Mouse (Mus musculus) intestine, postnatal 0 days (tissue): Measurements from ENCODE around the gene Lix1l. TPM values are rescaled to one million over a fixed set of nuclear protein-coding genes. Genes with fewer than 3 reads are reported as not detected.
"Not testable (repeated sequence)": the region's sequence is repeated elsewhere in the genome, so short reads cannot be mapped to it uniquely, and the experiment has no call there.

Source experiments
- ATAC-seq: fragments of 200-750 bp; cut with Nextera tagmentation; 2 replicates; pipeline ENCODE4 v1.8.0; 2017; ENCODE audit warnings: mild to moderate bottlenecking, moderate TSS enrichment, moderate library complexity
- H3K27ac ChIP-seq: fragments of 300-500 bp; sonication (generic); 2 replicates; pipeline ENCODE4 v1.5.1; 2014; ENCODE audit warnings: mild to moderate bottlenecking, low read depth, low read length, moderate library complexity
- H3K27me3 ChIP-seq: fragments of 300-500 bp; sonication (generic); replicated peaks from 2 replicates; pipeline ENCODE4 v1.6.1; 2014; ENCODE audit warnings: low read length, mixed read lengths; ENCODE audit not compliant: control insufficient read depth, insufficient read depth
- H3K36me3 ChIP-seq: fragments of 300-500 bp; sonication (generic); 2 replicates; pipeline ENCODE4 v1.6.1; 2014; ENCODE audit warnings: mild to moderate bottlenecking, moderate library complexity; ENCODE audit not compliant: control insufficient read depth, insufficient read depth
- H3K4me1 ChIP-seq: fragments of 300-500 bp; sonication (generic); replicated peaks from 2 replicates; pipeline ENCODE4 v1.6.1; 2014; ENCODE audit warnings: antibody characterized with exemption, low read length, mixed read lengths; ENCODE audit not compliant: control insufficient read depth, insufficient read depth
- H3K4me2 ChIP-seq: fragments of 300-500 bp; sonication (generic); replicated peaks from 2 replicates; pipeline ENCODE4 v1.6.1; 2014; ENCODE audit warnings: low read depth, mild to moderate bottlenecking, moderate library complexity
- H3K4me3 ChIP-seq: fragments of 300-500 bp; sonication (generic); 2 replicates; pipeline ENCODE4 v1.5.1; 2014; ENCODE audit warnings: low read depth, low read length
- H3K9ac ChIP-seq: fragments of 300-500 bp; sonication (generic); 2 replicates; pipeline ENCODE4 v1.6.1; 2014; ENCODE audit warnings: mild to moderate bottlenecking, low read depth, low read length
- H3K9me3 ChIP-seq: fragments of 300-500 bp; sonication (generic); 2 replicates; pipeline ENCODE4 v1.6.1; 2016; ENCODE audit warnings: mixed run types; ENCODE audit not compliant: control insufficient read depth
- CTCF ChIP-seq: sonication (generic); IDR thresholded peaks from 2 replicates; pipeline ENCODE4 v1.5.1; 2016; ENCODE audit warnings: low read depth, mild to moderate bottlenecking, control low read depth, antibody characterized with exemption, moderate library complexity
- WGBS: fragments of 180-500 bp; shearing (Covaris S2); extraction: QIAGEN DNeasy Blood & Tissue Kit; methylation state at CpG from one replicate; pipeline ENCODE4 v1.1.7; 2014; 5-methylcytosine and 5-hydroxymethylcytosine counted together
- polyA plus RNA-seq: library from polyadenylated mRNA; unstranded; fragments of >200 nt; fragmentation: Nextera tagmentation; extraction: Ambion mirVana; gene quantifications from 2 replicates; pipeline ENCODE4 v1.2.1, GENCODE M21; 2015

Lix1l gene
- polyA plus RNA-seq, 1 experiment from 2014 or later, result 2.2 TPM

DNA sequence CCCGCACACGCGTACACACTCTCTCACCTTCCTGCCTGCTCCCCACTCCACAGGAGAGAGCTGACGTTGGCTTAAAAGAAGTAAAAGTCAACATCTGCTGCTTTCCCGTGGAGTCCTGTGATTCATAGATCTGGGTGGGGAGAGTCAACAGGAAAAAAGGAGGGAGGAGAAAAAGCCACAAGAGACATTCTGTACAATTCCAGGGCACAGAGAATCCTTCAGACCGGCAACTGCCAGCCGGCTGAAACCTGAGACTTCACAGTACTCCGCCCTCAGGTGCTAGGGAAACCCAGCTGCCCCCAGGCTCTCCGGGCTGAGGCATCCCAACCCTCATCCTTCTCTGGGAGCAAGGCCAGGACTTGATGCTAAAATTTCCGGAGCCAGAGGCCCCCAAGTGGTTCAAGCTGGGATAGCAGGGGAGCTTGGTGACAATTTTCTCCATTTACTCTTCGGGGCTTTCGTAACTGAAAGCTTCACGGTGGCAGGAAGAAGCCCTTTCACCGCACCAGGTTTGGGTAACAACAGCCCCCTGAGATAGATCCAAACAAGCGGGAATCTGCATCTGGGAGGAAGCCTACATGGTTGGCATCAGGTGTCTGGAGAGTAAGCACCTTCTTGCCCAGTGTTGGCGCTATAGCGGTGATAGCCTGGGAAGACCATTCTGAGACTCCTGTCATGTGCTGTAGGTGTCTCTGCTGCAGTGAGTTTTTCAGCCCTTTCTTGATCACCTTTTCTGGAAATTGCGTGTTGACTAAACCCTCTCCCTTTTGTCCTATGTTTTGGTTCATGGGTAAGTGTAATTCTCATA is 62.7 kb downstream of the Lix1l start:
- Histone ChIP-seq H3K9ac (0 out of 2 replicates have a peak overlapping the region, but pooled peaks have one; percentile 22), H3K27me3 (no peaks in the 10 kb centered on the region), H3K4me1 (peaks cover 4% of the 10 kb centered on the region; the same call in 1 of the 2 replicates), H3K27ac (no peak overlapping the region), H3K36me3 (no peaks in the 10 kb centered on the region), H3K4me2 (peak overlapping the region; percentile 62), H3K4me3 (peak overlapping the region; percentile 31), H3K9me3 (no peaks in the 10 kb centered on the region)
- 9% methylated on average over 17 of the region's 18 CpGs for WGBS
- TF ChIP-seq CTCF, result peak; percentile 79
- ATAC-seq, result peak; percentile 76

DNA sequence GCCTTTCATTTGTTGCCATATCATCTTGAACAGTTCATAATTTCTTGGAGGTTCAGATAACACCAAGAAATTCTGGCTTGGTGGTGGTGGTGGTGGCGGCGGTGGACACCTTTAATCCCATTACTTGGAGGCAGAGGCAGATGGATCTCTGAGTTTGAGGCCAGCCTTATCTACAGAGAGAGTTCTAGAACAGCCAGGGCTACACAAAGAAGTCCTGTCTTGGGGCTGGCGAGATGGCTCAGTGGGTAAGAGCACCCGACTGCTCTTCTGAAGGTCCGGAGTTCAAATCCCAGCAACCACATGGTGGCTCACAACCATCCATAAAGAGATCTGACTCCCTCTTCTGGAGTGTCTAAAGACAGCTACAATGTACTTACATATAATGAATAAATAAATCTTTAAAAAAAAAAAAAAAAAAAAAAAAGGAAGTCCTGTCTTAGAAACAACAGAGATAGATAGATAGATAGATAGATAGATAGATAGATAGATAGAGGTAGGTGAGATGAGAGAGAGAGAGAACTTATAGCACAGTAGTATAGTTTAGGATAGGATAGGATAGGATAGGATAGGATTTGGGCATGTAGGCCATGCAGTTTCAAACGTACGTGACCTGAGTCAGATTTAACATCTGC is 64.9 kb downstream of the Lix1l start:
- not testable (repeated sequence) for H3K4me1 ChIP-seq, H3K9ac ChIP-seq, H3K9me3 ChIP-seq, H3K4me3 ChIP-seq, H3K27me3 ChIP-seq, H3K27ac ChIP-seq, H3K4me2 ChIP-seq, H3K36me3 ChIP-seq, ATAC-seq
- WGBS, result 88% methylated on average over 7 of the region's 7 CpGs

DNA sequence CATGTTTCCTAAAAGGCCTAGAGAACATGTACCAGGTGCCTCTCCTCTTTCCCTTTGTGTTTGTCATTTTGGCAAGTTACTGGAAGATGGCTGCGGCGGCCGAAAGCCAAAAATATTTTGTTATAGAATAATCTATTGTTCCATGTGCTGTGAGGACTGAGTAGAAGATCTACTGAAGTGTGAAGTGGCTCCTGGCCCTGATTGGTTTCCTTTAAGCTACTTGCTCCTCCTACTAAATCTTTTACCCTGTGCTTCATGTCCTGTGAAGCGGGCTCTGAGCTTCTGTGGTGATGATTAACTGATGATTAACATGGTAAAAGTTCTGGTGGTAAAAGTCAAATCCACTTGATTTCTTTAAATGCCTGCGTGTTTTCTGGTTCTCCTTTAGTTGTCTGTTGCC is 66.0 kb downstream of the Lix1l start:
- WGBS, result 84% methylated on average over 5 of the region's 5 CpGs
- Histone ChIP-seq H3K27ac (no peak overlapping the region), H3K9ac (no peak overlapping the region), H3K9me3 (no peaks in the 10 kb centered on the region), H3K27me3 (no peaks in the 10 kb centered on the region; the same call in 1 of the 2 replicates), H3K4me2 (no peak overlapping the region), H3K4me1 (peaks cover 4% of the 10 kb centered on the region; the same call in 1 of the 2 replicates), H3K4me3 (no peak overlapping the region), H3K36me3 (no peaks in the 10 kb centered on the region)
- no peak for TF ChIP-seq CTCF
- ATAC-seq, result no peak

DNA sequence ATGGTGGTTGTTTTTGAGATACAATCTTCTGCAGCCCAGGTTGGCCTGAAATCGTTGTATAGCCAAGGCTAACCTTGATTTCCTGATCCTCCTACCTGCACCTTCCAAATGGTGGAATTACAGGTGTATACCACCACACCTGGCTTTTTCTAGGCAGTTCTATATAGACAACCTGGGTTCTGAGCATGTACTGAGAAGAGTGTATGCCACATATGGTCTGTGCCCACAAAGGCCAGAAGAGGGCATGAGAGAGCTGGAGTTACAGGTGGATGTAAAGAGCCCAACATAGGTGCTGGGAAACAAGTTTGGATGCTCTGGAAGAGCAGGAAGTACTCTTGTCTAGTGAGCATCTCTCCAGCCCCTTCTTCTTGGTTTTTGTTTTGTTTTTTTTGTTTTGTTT is 66.4 kb downstream of the Lix1l start:
- peak; percentile 77 for TF ChIP-seq CTCF
- H3K4me1 ChIP-seq, result peaks cover 4% of the 10 kb centered on the region; the same call in 1 of the 2 replicates
- 40% methylated on average over 1 of the region's 1 CpGs for WGBS
- H3K36me3 ChIP-seq, result no peaks in the 10 kb centered on the region
- no peaks in the 10 kb centered on the region for H3K9me3 ChIP-seq
- no peaks in the 10 kb centered on the region; the same call in 1 of the 2 replicates for H3K27me3 ChIP-seq
- no peak overlapping the region for H3K27ac ChIP-seq
- no peak overlapping the region for H3K9ac ChIP-seq
- no peak overlapping the region for H3K4me2 ChIP-seq
- no peak for ATAC-seq
- H3K4me3 ChIP-seq, result no peak overlapping the region

DNA sequence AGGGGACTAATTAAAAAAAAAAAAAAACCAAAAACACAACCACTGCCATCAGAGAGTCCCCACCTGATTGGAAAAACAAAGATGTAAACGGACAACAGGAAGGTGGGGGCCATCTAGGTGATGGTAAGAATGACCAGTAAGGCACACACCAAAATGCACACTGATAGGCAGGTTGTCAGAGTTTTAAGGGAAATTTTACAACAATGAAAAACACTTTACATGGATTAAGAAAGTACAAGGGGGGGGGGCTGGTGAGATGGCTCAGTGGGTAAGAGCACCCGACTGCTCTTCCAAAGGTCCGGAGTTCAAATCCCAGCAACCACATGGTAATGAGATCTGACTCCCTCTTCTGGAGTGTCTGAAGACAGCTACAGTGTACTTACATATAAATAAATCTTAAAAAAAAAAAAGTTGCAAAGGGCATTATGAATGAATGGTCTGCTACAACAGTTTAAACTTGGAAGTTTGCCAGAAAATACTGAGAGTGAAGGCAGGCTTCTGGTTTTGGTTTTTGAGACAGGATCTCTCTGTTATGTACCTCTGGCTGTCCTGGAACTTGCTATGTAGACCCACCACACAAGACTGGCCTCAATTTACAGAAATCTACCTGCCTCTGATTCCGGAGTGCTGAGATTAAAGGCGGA is 67.6 kb downstream of the Lix1l start:
- Histone ChIP-seq H3K9me3 (no peaks in the 10 kb centered on the region), H3K27me3 (no peaks in the 10 kb centered on the region; the same call in 1 of the 2 replicates), H3K4me2 (no peak overlapping the region), H3K4me3 (no peak overlapping the region), H3K9ac (no peak overlapping the region), H3K4me1 (peaks cover 4% of the 10 kb centered on the region; the same call in 1 of the 2 replicates), H3K36me3 (no peaks in the 10 kb centered on the region), H3K27ac (no peak overlapping the region)
- no peak for ATAC-seq
- no peak for TF ChIP-seq CTCF
- WGBS, result 87% methylated on average over 5 of the region's 5 CpGs
